Mouse (Mus musculus) layer of hippocampus, adult 2 months (tissue): ENCODE measurements around the gene Cmtm4. TPM values are rescaled to one million over a fixed set of nuclear protein-coding genes. Genes with fewer than 3 reads are reported as not detected.
"Not testable (repeated sequence)": the region's sequence is repeated elsewhere in the genome, so short reads cannot be mapped to it uniquely, and the experiment has no call there.

Experiments
- DNase-seq, 2 experiments: peaks; one replicate each; pipeline ENCODE4 v3.0.0; 2022; ENCODE audit warnings: low spot score in 2 of 2
- H3K27ac ChIP-seq: fragments of 200-600 bp; 2 replicates; pipeline ENCODE4 v1.8.1; 2022
- H3K4me3 ChIP-seq: fragments of 200-600 bp; 2 replicates; pipeline ENCODE4 v1.8.1; 2022; ENCODE audit warnings: mild to moderate bottlenecking
- CTCF ChIP-seq: fragments of 200-600 bp; conservative IDR thresholded peaks from 2 replicates; pipeline ENCODE4 v1.8.1; 2022; ENCODE audit warnings: antibody characterized with exemption, mild to moderate bottlenecking, moderate library complexity
- total RNA-seq, 2 experiments: library from RNA; stranded (reverse); gene quantifications; 2 replicates each; pipeline ENCODE4 v1.2.3; 2021

Gene Cmtm4
- total RNA-seq, 2 experiments from 2014 or later: 59.9 to 62.3 TPM

DNA sequence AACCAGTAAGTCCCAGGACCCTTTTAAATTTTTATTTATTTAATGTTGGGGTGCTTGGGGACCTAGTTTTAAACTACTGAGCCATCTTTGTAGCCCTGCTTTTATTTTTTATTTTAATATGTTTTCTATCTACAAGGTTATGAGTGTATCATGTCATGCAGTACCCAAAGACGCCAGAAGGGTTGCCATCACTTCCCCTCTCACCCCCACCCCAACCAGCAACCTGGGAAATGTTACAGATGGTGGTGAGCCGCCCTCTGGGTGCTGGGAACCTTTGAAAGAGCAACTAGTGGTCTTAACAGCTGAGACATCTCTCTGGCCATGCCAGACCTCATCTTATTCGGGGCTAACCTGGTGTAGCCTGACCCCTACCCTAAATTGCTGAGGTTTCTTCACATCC lies 57.7 kb downstream of the Cmtm4 start:
- H3K27ac ChIP-seq: no peak overlapping the region
- no peak for DNase-seq
- peak; percentile 48 for TF ChIP-seq CTCF
- H3K4me3 ChIP-seq: no peak overlapping the region

DNA sequence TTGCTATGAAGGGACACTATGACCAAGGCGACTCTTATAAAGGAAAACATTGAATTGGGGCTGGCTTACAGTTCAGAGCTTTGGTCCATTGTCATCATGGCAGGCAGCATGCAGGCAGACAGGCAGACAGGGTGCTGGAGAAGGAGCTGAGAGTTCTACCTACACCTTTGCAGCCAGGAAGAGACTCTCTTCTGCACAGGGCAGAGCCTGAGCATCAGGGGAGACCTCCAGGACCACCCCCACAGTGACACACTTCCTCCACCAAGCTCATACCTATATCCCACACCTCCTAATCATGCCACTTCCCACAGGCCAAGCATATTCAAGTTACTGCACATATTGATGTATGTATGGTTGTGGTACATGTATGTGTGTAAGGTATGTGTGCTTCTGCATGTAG lies 58.8 kb downstream of the Cmtm4 start:
- Histone ChIP-seq H3K4me3 (no peak overlapping the region), H3K27ac (no peak overlapping the region)
- DNase-seq: no peak
- TF ChIP-seq CTCF: no peak

DNA sequence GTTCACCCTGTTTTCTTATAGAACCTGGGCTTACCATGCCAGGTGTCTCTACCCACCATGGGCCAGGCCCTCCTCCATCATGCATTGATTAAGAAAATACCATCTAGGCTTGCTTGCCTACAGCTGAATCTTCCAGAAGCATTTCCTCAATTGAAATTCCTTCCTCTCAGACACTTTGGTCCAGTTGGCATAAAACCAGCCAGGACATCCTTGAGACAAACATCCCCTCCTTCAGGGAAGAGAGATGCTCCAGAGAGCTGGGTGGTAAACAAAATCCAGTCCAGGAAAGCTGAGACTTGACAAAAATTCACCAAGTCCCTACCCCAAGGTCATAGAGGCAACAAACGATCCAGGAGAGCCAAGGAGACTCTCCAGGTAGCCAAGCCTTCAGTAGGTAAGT lies 61.4 kb downstream of the Cmtm4 start:
- no peak overlapping the region for H3K4me3 ChIP-seq

DNA sequence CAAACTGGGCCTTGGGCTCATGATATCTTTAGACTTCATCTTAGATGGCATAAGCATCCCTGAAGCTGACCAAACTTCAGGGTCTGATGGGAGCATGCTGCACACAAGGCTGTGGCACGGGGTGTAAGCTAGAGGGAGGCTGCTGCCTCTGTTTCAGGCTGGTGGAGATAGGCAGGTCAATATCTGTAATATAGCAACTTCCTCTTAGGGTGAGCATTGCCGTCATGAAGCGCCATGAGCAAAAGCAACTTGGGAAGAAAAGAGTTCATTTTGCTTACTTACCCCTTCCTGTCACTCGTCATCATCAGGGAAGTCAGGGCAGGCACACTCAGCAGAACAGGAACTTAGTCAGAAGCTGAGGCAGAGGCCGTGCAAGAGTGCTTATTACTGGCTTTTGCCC lies 61.8 kb downstream of the Cmtm4 start:
- DNase-seq: no peak
- no peak overlapping the region for H3K27ac ChIP-seq
- no peak overlapping the region for H3K4me3 ChIP-seq
- TF ChIP-seq CTCF: no peak

More for the DNA sequence above, 61.4 kb downstream of the Cmtm4 start:
- no peak for DNase-seq
- no peak overlapping the region for H3K27ac ChIP-seq
- no peak for TF ChIP-seq CTCF

DNA sequence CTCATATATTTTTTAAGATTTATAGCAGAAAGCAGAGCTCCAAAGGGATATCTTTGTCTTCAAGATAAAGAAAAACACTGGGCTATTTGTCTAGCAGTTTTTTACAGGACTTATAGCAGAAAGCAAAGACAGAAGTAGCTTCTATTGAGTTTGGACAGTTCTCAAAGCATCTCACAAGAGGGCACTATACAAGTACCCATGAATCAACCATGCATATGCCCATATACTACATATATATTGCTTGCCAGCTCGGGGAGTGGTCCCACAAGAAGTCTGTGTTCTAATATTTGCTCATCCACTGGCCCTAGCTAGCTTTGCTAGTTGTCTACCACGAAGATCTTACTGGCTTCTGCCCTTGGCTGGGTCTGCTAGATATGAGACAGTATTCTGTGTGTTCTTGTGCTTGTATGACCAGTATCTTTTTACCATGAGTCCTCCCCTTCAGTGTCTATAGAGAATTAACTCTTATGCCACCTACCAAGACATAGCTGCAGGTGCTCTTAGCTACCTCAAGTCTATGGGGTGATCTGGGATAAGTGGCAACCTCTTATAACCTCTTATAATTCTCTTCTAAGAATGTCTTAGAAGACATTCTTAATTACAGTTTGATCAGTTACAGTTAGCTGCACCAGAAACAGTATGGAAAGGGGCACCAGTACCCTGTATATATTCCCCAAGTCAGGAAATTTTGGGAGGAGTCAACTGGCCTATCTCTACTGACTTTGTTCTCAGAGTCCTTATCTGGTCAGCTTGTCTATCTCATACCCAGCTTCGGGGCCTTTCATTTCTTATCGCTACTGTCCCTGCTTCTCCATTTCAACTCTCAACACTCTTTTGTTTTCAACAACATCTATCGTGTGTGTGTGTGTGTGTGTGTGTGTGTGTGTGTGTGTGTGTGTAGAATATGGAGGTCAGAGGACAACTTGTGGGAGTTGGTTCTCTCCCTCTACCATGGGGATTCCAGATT lies 62.7 kb downstream of the Cmtm4 start:
- Histone ChIP-seq H3K4me3 (no peak overlapping the region), H3K27ac (no peak overlapping the region)
- peak; percentile 33 for TF ChIP-seq CTCF
- DNase-seq: no peak

DNA sequence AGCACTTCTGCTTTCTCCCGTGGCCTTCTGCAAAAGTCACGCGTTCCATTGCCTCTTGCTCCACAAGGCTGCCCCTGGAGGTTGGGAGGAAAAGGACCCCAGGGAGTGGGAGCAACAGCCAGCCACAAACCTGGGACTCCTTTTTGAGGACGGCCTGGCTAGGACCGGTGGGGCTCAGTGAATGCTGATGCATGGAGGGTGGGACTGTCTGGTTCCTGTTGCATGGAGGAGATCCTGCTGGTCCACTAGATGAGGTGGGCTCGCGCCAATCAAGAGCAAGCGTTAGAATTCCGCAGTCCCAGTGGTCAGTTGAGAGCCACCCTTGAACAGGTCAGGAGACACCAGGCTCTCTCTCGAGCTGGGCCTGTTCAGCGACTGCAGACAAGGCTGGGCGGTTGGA lies 73.7 kb downstream of the Cmtm4 start, which contains the start of gene Cmtm2b:
Cmtm2b (plus strand) TSS at position 301 of the 400 bp plus-strand sequence.
- not testable (repeated sequence) for H3K27ac ChIP-seq, H3K4me3 ChIP-seq, DNase-seq

DNA sequence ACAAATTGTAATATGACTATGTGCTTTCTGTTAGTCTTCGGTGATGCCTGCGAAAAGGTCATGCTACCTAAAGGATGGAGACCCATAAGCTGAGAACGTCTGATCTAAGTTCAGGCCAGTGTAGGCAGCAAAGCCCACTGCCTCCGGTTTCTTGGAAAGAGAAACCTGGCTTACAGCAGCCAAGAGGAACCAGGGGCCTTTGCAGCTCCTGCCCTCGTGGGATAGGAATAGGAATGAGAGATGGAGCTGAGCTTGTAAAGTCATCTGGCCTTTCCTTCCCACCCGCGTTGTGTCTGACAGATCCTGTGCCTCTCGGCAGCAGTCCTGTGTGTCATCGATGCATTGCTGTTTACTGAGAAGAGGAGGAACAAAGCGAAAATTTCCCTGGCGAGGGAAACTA lies 74.3 kb downstream of the Cmtm4 start, which contains the start of gene Gm11020:
Gm11020 (plus strand) TSS at position 301 of the 400 bp plus-strand sequence.
- H3K4me3 ChIP-seq, DNase-seq, H3K27ac ChIP-seq: not testable (repeated sequence)

DNA sequence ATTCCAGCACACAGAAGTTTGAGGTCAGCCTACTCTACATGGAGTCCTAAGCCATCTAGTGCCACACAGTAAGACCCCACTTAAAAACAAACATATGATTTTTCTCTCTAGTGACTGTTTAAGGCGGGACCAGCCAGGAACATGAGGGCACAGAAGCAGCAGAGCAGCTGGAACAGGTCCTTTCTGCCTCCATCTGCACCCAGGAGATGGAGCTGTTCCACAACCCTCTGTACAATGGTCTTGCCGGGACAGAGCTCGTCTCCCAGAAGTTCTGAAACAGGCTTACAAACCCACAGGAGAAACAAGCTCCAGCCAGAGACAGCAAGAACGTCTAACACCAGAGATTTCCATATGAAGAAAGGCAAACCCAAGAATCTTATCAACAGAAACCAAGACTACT lies 82.3 kb downstream of the Cmtm4 start:
- TF ChIP-seq CTCF: peak; percentile 67
- DNase-seq: no peak

DNA sequence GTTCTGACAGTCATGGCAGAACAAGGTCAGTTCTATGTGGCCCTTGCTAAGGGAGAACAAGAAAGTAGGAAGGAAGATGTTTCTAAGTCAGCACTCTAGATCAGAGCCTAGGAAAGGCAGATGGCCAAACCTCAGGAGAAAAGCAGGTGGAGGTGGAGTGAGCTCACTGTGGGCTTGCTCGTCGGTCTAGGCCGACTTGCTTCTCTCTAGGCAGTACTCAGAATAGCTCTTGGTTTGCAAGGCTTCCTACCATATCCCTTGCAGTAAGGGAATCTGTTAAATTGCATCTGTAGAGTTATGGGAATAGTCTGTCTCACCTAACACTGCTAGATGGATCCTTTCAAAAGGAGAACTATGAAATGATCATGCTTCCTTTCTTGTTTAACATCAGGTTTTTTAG lies 83.6 kb downstream of the Cmtm4 start:
- H3K27ac ChIP-seq, DNase-seq, H3K4me3 ChIP-seq: not testable (repeated sequence)

More for the DNA sequence above, 82.3 kb downstream of the Cmtm4 start:
- H3K27ac ChIP-seq: no peak overlapping the region
- H3K4me3 ChIP-seq: no peak overlapping the region

DNA sequence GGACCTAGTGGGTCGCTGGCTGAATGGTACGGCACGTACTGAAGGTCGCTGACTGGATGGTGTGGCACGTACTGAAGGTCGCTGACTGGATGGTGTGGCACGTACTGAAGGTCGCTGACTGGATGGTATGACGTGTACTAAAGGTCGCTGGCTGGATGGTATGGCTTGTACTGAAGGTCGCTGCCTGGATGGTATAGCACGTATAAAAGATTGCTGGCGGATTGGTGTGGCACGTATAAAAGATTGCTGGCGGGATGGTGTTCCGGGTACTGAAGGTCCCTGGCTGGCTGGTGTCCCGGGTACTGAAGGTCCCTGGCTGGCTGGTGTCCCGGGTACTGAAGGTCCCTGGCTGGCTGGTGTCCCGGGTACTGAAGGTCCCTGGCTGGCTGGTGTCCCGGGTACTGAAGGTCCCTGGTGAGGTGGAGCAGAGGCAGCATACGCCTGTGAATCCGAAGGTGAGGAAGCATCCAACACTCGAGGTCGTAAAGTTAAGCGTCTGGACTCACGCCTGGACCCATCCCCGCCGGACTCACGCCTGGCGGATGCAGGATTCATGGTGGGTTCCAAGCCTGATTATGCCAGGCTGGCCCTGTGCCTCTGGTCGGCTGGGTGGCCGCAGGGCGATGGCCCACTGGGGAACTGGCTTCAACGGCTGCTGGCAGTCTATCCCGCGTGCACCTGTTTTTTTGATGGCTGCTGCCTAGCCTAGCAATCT lies 86.0 kb downstream of the Cmtm4 start, which contains the start of the genes Gm45711 and Cmtm1:
Gm45711 (minus strand) TSS at position 641 of the 715 bp plus-strand sequence.
Cmtm1 (minus strand) TSS at position 705 of the 715 bp plus-strand sequence.
- not testable (repeated sequence) for DNase-seq, H3K4me3 ChIP-seq
- peak within 1 kb of the TSS; percentile 29; the same call in 1 of the 2 replicates for H3K27ac ChIP-seq

DNA sequence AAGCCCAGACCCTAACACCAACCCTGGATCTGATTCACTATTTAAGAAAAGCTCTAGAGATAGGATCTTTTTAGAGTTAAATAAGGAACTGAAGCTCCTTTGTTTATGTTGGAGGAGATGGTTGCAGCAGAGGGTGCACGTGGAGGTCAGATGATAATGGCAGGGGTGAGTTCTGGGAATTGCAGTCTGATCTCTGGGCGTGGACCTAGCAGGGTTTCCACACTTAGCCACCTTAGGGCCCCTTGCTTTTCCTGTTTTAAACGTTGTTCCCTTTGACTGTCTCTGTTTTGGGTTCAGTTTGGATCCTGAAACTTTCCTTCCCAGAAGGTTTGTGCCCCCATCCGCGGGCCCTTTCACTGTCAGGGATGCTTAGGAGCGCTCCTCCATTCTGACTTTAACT lies 87.3 kb downstream of the Cmtm4 start:
- DNase-seq, H3K4me3 ChIP-seq, H3K27ac ChIP-seq: not testable (repeated sequence)

DNA sequence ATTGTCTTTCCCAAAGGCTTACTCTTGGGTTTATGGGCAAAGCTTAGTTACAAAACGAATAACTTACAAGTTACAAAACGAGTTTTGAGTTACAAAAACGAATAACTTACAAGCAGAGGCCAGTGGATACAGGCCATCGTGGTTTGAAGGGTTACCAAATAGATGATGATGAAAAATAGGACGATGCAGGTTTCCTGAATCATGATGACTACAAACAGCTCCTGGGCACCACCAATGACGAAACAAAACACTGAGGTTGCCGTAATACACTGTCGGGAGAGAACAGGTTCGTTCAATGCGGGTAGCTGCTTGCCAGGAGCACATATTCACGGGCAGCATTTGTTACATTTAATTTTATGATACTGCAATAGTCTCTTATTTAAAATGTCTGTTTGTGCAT lies 90.6 kb downstream of the Cmtm4 start:
- TF ChIP-seq CTCF: no peak
- Histone ChIP-seq H3K27ac (no peak overlapping the region), H3K4me3 (no peak overlapping the region)
- DNase-seq: no peak

DNA sequence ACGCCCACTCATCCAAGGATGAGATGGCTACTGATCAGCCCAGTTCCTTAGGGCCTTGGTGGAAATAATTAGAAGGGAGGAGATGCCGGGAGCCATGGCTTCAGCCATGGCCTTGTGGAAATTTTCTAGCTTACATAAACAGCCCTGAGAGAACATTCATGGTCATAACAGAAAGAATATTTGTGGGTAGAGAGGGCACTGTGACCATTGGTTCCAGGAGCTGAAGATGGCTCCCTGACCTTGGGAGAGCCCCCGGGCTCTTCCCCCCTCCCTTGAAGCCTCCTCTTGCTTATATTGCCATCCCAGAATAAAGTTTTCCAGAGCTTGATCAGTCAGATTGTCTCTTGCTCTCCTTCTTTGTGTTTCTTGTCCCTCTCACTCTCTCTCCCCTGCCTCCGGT lies 93.1 kb downstream of the Cmtm4 start:
- not testable (repeated sequence) for H3K27ac ChIP-seq, H3K4me3 ChIP-seq, DNase-seq

DNA sequence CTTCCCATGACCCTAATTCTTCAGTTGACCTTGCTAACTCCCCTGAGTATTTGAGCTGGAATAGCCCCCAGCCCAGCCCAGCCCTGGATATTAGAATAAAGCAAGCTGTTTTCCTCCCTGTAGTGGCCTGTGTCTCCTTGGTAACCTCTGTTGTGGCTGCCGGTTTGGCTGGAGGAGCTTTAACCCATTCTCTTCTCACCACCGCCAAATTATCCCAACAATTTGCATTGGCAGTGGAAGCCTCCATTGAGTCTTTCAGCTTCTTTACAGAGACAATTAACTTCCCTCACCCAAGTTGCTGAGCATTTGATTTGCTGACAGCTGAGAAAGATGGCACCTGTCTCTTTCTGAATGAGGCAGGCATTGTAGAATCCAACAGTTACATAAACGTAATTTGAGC lies 94.0 kb downstream of the Cmtm4 start:
- DNase-seq: peak in 1 of 2 experiments; percentile 4
- H3K4me3 ChIP-seq: not testable (repeated sequence)
- peak overlapping the region; percentile 36; the same call in 1 of the 2 replicates for H3K27ac ChIP-seq

Other genes with a start within 250 kb of the Cmtm4 start
- 1 to 10 TPM; 5.3 to 5.4 TPM for gene Bean1, start 225.4 kb downstream of the Cmtm4 start, total RNA-seq
- gene Tk2, start 147.2 kb downstream of the Cmtm4 start, total RNA-seq: 10 to 100 TPM; 36.9 to 37.6 TPM
- gene Cklf, start 144.9 kb downstream of the Cmtm4 start, total RNA-seq: 1 to 10 TPM; 8.0 to 8.7 TPM
- not detected for gene Cmtm2a, start 102.6 kb downstream of the Cmtm4 start, total RNA-seq
- not detected for gene Gm45711, start 85.7 kb downstream of the Cmtm4 start, total RNA-seq
- gene Cmtm1, start 85.7 kb downstream of the Cmtm4 start, total RNA-seq: not detected
- gene Gm11020, start 74.2 kb downstream of the Cmtm4 start, total RNA-seq: not detected
- gene Cmtm2b, start 73.6 kb downstream of the Cmtm4 start, total RNA-seq: not detected
- 10 to 100 TPM; 12.2 to 15.1 TPM for gene Cmtm3, start 56.4 kb downstream of the Cmtm4 start, total RNA-seq
- gene Dync1li2, start 47.2 kb upstream of the Cmtm4 start, total RNA-seq: 100 to 1,000 TPM; 272 to 275 TPM
- gene Terb1, start 114.1 kb upstream of the Cmtm4 start, total RNA-seq: 1 to 10 TPM in 1 of 2 experiments, under 1 TPM in 1; 0.76 to 1.0 TPM
- gene Nae1, start 138.8 kb upstream of the Cmtm4 start, total RNA-seq: 10 to 100 TPM; 44.5 to 46.3 TPM
- 10 to 100 TPM; 19.3 to 19.7 TPM for gene Car7, start 138.9 kb upstream of the Cmtm4 start, total RNA-seq
- gene Pdp2, start 195.6 kb upstream of the Cmtm4 start, total RNA-seq: 1 to 10 TPM; 8.7 to 9.1 TPM
- not detected for gene Cdh16, start 228.6 kb upstream of the Cmtm4 start, total RNA-seq
- 1 to 10 TPM; 2.0 to 2.1 TPM for gene Rrad, start 235.5 kb upstream of the Cmtm4 start, total RNA-seq
- 10 to 100 TPM; 27.8 to 31.7 TPM for gene Ciao2b, start 246.2 kb upstream of the Cmtm4 start, total RNA-seq